8 mouse cellular contexts compared by ENCODE assay signal in genomic region chr2:32166581-32166980, GRCm38 (mm10). TPM values are rescaled to one million over a fixed set of nuclear protein-coding genes. Genes with fewer than 3 reads are reported as not detected.
A peak's percentile ranks its signal among the peaks of the same experiment; 100 is the strongest.
DNase-seq lines count a peak whose midpoint lies in the region; ATAC-seq and TF ChIP-seq lines count a peak whose summit lies in the region.

No protein-coding gene starts in this region.

- H3K36me3 ChIP-seq in hindbrain, embryonic 12.5 days: no peaks in the 10 kb centered on the region
- no peaks in the 10 kb centered on the region for H3K36me3 ChIP-seq in midbrain, embryonic 14.5 days (ENCODE audit: control insufficient read depth, insufficient read depth, low read length)

- H3K27me3 ChIP-seq in cerebellum, adult 2 months (ENCODE audit: control insufficient read depth, insufficient read depth, low read length): no peaks in the 10 kb centered on the region
- H3K27me3 ChIP-seq in hindbrain, embryonic 12.5 days: no peaks in the 10 kb centered on the region
- H3K27me3 ChIP-seq in midbrain, embryonic 14.5 days (ENCODE audit: control insufficient read depth, insufficient read depth, low read length): no peaks in the 10 kb centered on the region

- intact Hi-C loops in left cerebral cortex, postnatal 14 days (cut with DNase I): no loop called here

- TF ChIP-seq POLR2A in cerebellum, adult 2 months (IDR thresholded peaks at IDR 0.05; ENCODE audit: borderline replicate concordance, insufficient read depth, low read length): no peak

- H3K4me2 ChIP-seq in hindbrain, embryonic 12.5 days (replicated peaks): peak overlapping the region; percentile 40
- peak overlapping the region; percentile 26 for H3K4me2 ChIP-seq in midbrain, embryonic 14.5 days (ENCODE audit: low read length)

- WGBS in cerebellum, adult 2 months: 25% methylated on average over 10 of the region's 10 CpGs
- WGBS in hindbrain, embryonic 12.5 days: 5% methylated on average over 10 of the region's 10 CpGs
- 3% methylated on average over 10 of the region's 10 CpGs for WGBS in midbrain, embryonic 14.5 days

- DNase-seq in cerebellum, adult 2 months: no peak
- DNase-seq in cerebellum, adult 9-10 months: no peak
- DNase-seq in ZHBTc4 (ENCODE audit: low read depth, low spot score): peak; percentile 82
- peak; percentile 62 for DNase-seq in midbrain, embryonic 14.5 days
- no peak for DNase-seq in left cerebral cortex, postnatal 14 days (ENCODE audit: low spot score in 2 of 2)
- no peak for DNase-seq in layer of hippocampus, adult 9-10 months (ENCODE audit: low spot score)
- no peak for DNase-seq in adrenal gland, adult 18-20 months (ENCODE audit: low spot score in 2 of 2)

- peak overlapping the region; percentile 29; the same call in 1 of the 2 replicates for H3K9ac ChIP-seq in hindbrain, embryonic 12.5 days
- no peak overlapping the region for H3K9ac ChIP-seq in midbrain, embryonic 14.5 days (replicated peaks; ENCODE audit: low read length)

- 0 out of 2 replicates have a peak, but pooled peaks have one; percentile 18 for ATAC-seq in hindbrain, embryonic 12.5 days (ENCODE audit: low FRiP score)
- ATAC-seq in midbrain, embryonic 14.5 days (ENCODE audit: low FRiP score, low TSS enrichment): no peak

- no peak overlapping the region for H3K4me3 ChIP-seq in cerebellum, adult 2 months (replicated peaks; ENCODE audit: insufficient read depth, low read depth, low read length)
- H3K4me3 ChIP-seq in hindbrain, embryonic 12.5 days: no peak overlapping the region
- H3K4me3 ChIP-seq in midbrain, embryonic 14.5 days (replicated peaks; ENCODE audit: low read depth, low read length): no peak overlapping the region

- peak overlapping the region; percentile 85; the same call in 1 of the 2 replicates for H3K27ac ChIP-seq in cerebellum, adult 2 months (ENCODE audit: insufficient read depth, low read length)
- H3K27ac ChIP-seq in hindbrain, embryonic 12.5 days: peak overlapping the region; percentile 86
- H3K27ac ChIP-seq in midbrain, embryonic 14.5 days (replicated peaks; ENCODE audit: low read depth, low read length): peak overlapping the region; percentile 41; the same call in 1 of the 2 replicates

- TF ChIP-seq CTCF in cerebellum, adult 2 months (IDR thresholded peaks at IDR 0.05; ENCODE audit: borderline replicate concordance, insufficient read depth, low read depth, low read length): no peak

- H3K4me1 ChIP-seq in cerebellum, adult 2 months (ENCODE audit: control insufficient read depth, insufficient read depth, low read length): peaks cover 57% of the 10 kb centered on the region
- H3K4me1 ChIP-seq in hindbrain, embryonic 12.5 days: peaks cover 73% of the 10 kb centered on the region
- H3K4me1 ChIP-seq in midbrain, embryonic 14.5 days (ENCODE audit: control insufficient read depth, insufficient read depth, low read length): peaks cover 48% of the 10 kb centered on the region

- no peaks in the 10 kb centered on the region for H3K9me3 ChIP-seq in hindbrain, embryonic 12.5 days (replicated peaks)
- no peaks in the 10 kb centered on the region for H3K9me3 ChIP-seq in midbrain, embryonic 14.5 days (ENCODE audit: control insufficient read depth, low read length)

RNA-seq across cellular contexts. Expression of gene Prrc2b, which starts 15.7 kb away (rescaled TPM):
- 88.9 and 95.6 TPM in 2 replicates for polyA plus RNA-seq in cerebellum, adult 2 months (2012; rRNA removed)
- polyA plus RNA-seq in hindbrain, embryonic 12.5 days (2016; fragmentation: Nextera tagmentation; extraction: Ambion mirVana): 111 and 114 TPM in 2 replicates
- 121 and 141 TPM in 2 replicates for polyA plus RNA-seq in midbrain, embryonic 14.5 days (2014; fragmentation: Nextera tagmentation; extraction: Ambion mirVana)
- total RNA-seq in left cerebral cortex, postnatal 14 days (2021): 100 to 1,000 TPM; 244 to 245 TPM
- 100 to 1,000 TPM in 1 of 2 experiments, 10 to 100 TPM in 1; 94.4 to 102 TPM for total RNA-seq in adrenal gland, adult 18-20 months (2021)

Comparison
In these comparisons a context has a peak if more than half of its experiments do, and no peak if none do; other contexts are left out.
1. DNase-seq: peak in ZHBTc4 (single experiment) and midbrain, embryonic 14.5 days (single experiment); none in cerebellum, adult 2 months (0 of 2), cerebellum, adult 9-10 months (single experiment), left cerebral cortex, postnatal 14 days (0 of 2), layer of hippocampus, adult 9-10 months (single experiment) and adrenal gland, adult 18-20 months (0 of 2).
2. Peak in every context shown above with its lines, with median percentiles within 50 percentile points of each other: H3K27ac ChIP-seq.